Mouse (Mus musculus): Measurements from ENCODE around the gene Dnah8.

- TF ChIP-seq CTCF (IDR thresholded peaks at IDR 0.05; ENCODE audit: insufficient read depth, low read depth, low read length) (no peak), POLR2A (IDR thresholded peaks at IDR 0.05; ENCODE audit: insufficient read depth, low read depth, low read length) (no peak)
Measured at GRCm38 (mm10) chr17:30690181-30690580, 66.0 kb downstream of the Dnah8 start.
